Mouse (Mus musculus) erythroblast, embryonic 14.5 days (primary cell): ENCODE results near the gene Eri3.

ENCODE experiments used
- GATA1 ChIP-seq: IDR thresholded peaks from 2 replicates; pipeline ENCODE4 v1.6.1; 2012; ENCODE audit warnings: low read length, inconsistent platforms, mixed read lengths
- TAL1 ChIP-seq: IDR thresholded peaks from 3 replicates; pipeline ENCODE4 v1.6.1; 2012; ENCODE audit warnings: low read length, inconsistent platforms, mixed read lengths

DNA sequence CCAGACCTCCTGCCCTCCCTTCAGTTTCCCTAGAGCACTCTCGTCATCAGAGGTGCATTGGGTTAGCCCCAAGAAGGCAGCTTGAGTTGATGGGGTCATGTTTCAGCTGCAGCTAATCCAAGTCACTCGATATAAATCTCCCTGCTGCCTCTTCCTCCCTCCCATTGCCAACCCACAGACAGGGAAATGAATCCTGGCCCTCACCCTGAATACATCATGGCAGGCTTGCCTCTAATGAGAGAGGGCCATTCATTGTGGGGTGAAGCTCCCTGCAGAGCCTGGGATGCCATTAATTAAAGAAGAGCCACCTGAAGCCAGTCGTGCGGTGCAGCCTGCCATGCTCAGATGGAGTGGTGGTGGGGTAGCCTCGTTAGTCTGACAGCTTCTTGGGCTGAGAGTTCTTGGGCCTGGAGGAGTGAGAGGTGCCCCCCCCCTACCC, 51.2 kb downstream of the Eri3 start:
- no peak for TF ChIP-seq TAL1
- TF ChIP-seq GATA1: no peak
